Mouse (Mus musculus) WW6 (cell line): ENCODE measurements around the gene Gpr82.

ENCODE experiments used
- DNase-seq: peaks from one replicate; pipeline ENCODE4 v3.0.0-alpha.2; 2013; ENCODE audit warnings: low read depth, low spot score

Gpr82 gene

GRCm38 (mm10) chrX:13661063-13661462 lies at the start of gene Gpr82:
Gpr82 (plus strand) TSS chrX:13661363.
- no peak for DNase-seq

- no peak for DNase-seq
Observed at GRCm38 (mm10) chrX:13612115-13612514, 49.0 kb upstream of the Gpr82 start.

- DNase-seq = no peak
Observed at GRCm38 (mm10) chrX:13616726-13617125, 44.4 kb upstream of the Gpr82 start.

GRCm38 (mm10) chrX:13617294-13617693 lies 43.9 kb upstream of the Gpr82 start:
- no peak for DNase-seq

- no peak for DNase-seq
Observed at GRCm38 (mm10) chrX:13618476-13618875, 42.7 kb upstream of the Gpr82 start.

GRCm38 (mm10) chrX:13621473-13621872 lies 39.7 kb upstream of the Gpr82 start:
- DNase-seq = no peak

- no peak for DNase-seq
Observed at GRCm38 (mm10) chrX:13622654-13623053, 38.5 kb upstream of the Gpr82 start.

- DNase-seq = no peak
Observed at GRCm38 (mm10) chrX:13631599-13632283, 29.4 kb upstream of the Gpr82 start, which contains the start of gene Gpr34. Gpr34 (plus strand) TSS chrX:13632089.

- DNase-seq = no peak
Observed at GRCm38 (mm10) chrX:13636398-13636797, 24.8 kb upstream of the Gpr82 start.

- DNase-seq = no peak
Observed at GRCm38 (mm10) chrX:13638894-13639293, 22.3 kb upstream of the Gpr82 start.

GRCm38 (mm10) chrX:13651889-13652288 lies 9.3 kb upstream of the Gpr82 start:
- no peak for DNase-seq

GRCm38 (mm10) chrX:13652291-13652690 lies 8.9 kb upstream of the Gpr82 start:
- DNase-seq = no peak

- DNase-seq = no peak
Observed at GRCm38 (mm10) chrX:13655005-13655421, 6.2 kb upstream of the Gpr82 start.

- DNase-seq = no peak
Observed at GRCm38 (mm10) chrX:13655906-13656305, 5.3 kb upstream of the Gpr82 start.

- DNase-seq = peak; percentile 0
Observed at GRCm38 (mm10) chrX:13656721-13657120, 4.4 kb upstream of the Gpr82 start.

- DNase-seq = no peak
Observed at GRCm38 (mm10) chrX:13658616-13659140, 2.5 kb upstream of the Gpr82 start.

GRCm38 (mm10) chrX:13659201-13659890 lies 1.8 kb upstream of the Gpr82 start:
- DNase-seq = no peak

- no peak for DNase-seq
Observed at GRCm38 (mm10) chrX:13668867-13669266, 7.7 kb downstream of the Gpr82 start.

- DNase-seq = no peak
Observed at GRCm38 (mm10) chrX:13670342-13670741, 9.2 kb downstream of the Gpr82 start.

- DNase-seq = no peak
Observed at GRCm38 (mm10) chrX:13673001-13673400, 11.8 kb downstream of the Gpr82 start.

- DNase-seq = no peak
Observed at GRCm38 (mm10) chrX:13681748-13682147, 20.6 kb downstream of the Gpr82 start.

GRCm38 (mm10) chrX:13686589-13686988 lies 25.4 kb downstream of the Gpr82 start:
- DNase-seq = no peak

GRCm38 (mm10) chrX:13688356-13688755 lies 27.2 kb downstream of the Gpr82 start:
- no peak for DNase-seq
